1 mouse cellular context compared by ENCODE assay signal in the genomic region with DNA sequence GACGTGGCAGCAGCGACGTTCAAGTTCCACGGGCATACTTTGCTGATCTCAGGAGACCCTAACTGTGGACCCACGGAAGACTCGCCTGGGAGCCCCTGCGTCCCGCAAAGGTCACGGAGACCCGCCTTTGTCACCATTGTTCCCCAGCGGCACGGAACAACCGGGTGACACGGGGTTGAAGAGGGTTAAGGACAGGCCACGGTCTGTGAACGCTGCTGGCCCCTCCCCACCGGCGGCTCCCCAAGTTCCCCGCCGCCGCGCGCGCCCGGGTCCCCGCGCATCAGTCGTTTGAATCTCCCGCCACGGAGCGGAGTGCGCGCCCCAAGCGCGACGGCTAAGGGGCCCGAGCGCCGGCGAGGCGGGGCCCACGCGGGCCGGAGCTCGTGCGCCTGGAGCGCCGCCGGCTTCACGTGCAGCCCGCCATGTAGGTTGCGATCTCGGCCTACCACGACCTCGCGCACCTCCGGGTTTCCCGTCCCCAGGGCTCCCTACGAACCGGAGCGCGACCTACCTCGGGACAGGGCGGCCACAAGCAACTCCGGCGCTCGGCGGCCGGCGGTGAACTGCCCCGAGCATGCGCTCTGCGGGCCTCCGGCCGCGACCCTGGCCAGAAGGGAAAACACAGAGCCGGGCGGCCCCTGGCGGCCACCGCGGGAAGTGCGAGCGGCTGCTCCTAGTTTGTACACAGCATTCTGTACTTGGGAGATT.
TF ChIP-seq lines count a peak whose summit lies in the region.

No protein-coding gene starts in this region.

TF ChIP-seq in CH12.LX, 34 proteins besides CTCF, POLR2A, EP300 and RAD21:
- TF ChIP-seq ZMIZ1 (IDR thresholded peaks at IDR 0.05; ENCODE audit: low read depth, low read length): peak; percentile 80
- TF ChIP-seq MYC (IDR thresholded peaks at IDR 0.05; ENCODE audit: low read depth, low read length): peak; percentile 60; the same call in 1 of the 2 replicates
- no peak for TF ChIP-seq USF2 (conservative IDR thresholded peaks at IDR 0.05; ENCODE audit: low read depth, low read length)
- TF ChIP-seq NRF1 (IDR thresholded peaks at IDR 0.05; ENCODE audit: low read depth, low read length): peak; percentile 98
- peak; percentile 45; the same call in 1 of the 2 replicates for TF ChIP-seq ZC3H11A (IDR thresholded peaks at IDR 0.05; ENCODE audit: low read depth, low read length)
- TF ChIP-seq USF1 (IDR thresholded peaks at IDR 0.05; ENCODE audit: low read depth, low read length): no peak
- TF ChIP-seq TCF12 (IDR thresholded peaks at IDR 0.05; ENCODE audit: low read depth, low read length): peak; percentile 81
- no peak for TF ChIP-seq ZKSCAN1 (IDR thresholded peaks at IDR 0.05; ENCODE audit: borderline replicate concordance, low read depth, low read length)
- peak; percentile 69; the same call in 1 of the 2 replicates for TF ChIP-seq UBTF (IDR thresholded peaks at IDR 0.05; ENCODE audit: low read depth, low read length)
- no peak for TF ChIP-seq ETS1 (conservative IDR thresholded peaks at IDR 0.05; ENCODE audit: low read depth, low read length)
- TF ChIP-seq JUND (conservative IDR thresholded peaks at IDR 0.05; ENCODE audit: low read depth, low read length): no peak
- TF ChIP-seq MEF2A (IDR thresholded peaks at IDR 0.05; ENCODE audit: borderline replicate concordance, low read depth, low read length): peak; percentile 72; the same call in 1 of the 2 replicates
- no peak for TF ChIP-seq GABPA (IDR thresholded peaks at IDR 0.05; ENCODE audit: insufficient replicate concordance, low read depth, low read length)
- TF ChIP-seq ZNF384 (IDR thresholded peaks at IDR 0.05; ENCODE audit: low read depth, low read length): peak; percentile 46
- TF ChIP-seq E2F4 (IDR thresholded peaks at IDR 0.05; ENCODE audit: insufficient replicate concordance, low read depth, low read length): 0 out of 2 replicates have a peak, but pooled peaks have one; percentile 40
- peak; percentile 81 for TF ChIP-seq POLR2AphosphoS2 (IDR thresholded peaks at IDR 0.05; ENCODE audit: low read depth, low read length)
- no peak for TF ChIP-seq JUN (IDR thresholded peaks at IDR 0.05; ENCODE audit: insufficient read depth, low read depth, low read length)
- peak; percentile 78; the same call in 1 of the 2 replicates for TF ChIP-seq MAX (IDR thresholded peaks at IDR 0.05; ENCODE audit: low read length)
- TF ChIP-seq NELFE (IDR thresholded peaks at IDR 0.05; ENCODE audit: low read depth, low read length): peak; percentile 96
- TF ChIP-seq IRF4 (IDR thresholded peaks at IDR 0.05; ENCODE audit: low read depth, low read length): peak; percentile 43; the same call in 1 of the 2 replicates
- 0 out of 2 replicates have a peak, but pooled peaks have one; percentile 39 for TF ChIP-seq KAT2A (IDR thresholded peaks at IDR 0.05; ENCODE audit: insufficient replicate concordance, low read length)
- peak; percentile 47 for TF ChIP-seq ELF1 (IDR thresholded peaks at IDR 0.05; ENCODE audit: low read depth, low read length)
- TF ChIP-seq MXI1 (IDR thresholded peaks at IDR 0.05; ENCODE audit: low read depth, low read length): no peak; the same call in none of the 2 replicates
- peak; percentile 77 for TF ChIP-seq SIN3A (IDR thresholded peaks at IDR 0.05; ENCODE audit: low read length)
- TF ChIP-seq PAX5 (IDR thresholded peaks at IDR 0.05; ENCODE audit: low read length): no peak
- no peak for TF ChIP-seq MAZ (IDR thresholded peaks at IDR 0.05; ENCODE audit: low read depth, low read length)
- TF ChIP-seq RCOR1 (conservative IDR thresholded peaks at IDR 0.05; ENCODE audit: low read depth, low read length): no peak
- TF ChIP-seq TBP (conservative IDR thresholded peaks at IDR 0.05; ENCODE audit: low read depth, low read length): no peak
- peak; percentile 12; the same call in 1 of the 2 replicates for TF ChIP-seq CHD2 (IDR thresholded peaks at IDR 0.05; ENCODE audit: low read length)
- peak; percentile 77 for TF ChIP-seq SMC3 (IDR thresholded peaks at IDR 0.05; ENCODE audit: low read depth, low read length)
- TF ChIP-seq HCFC1 (IDR thresholded peaks at IDR 0.05; ENCODE audit: low read depth, low read length): peak; percentile 66
- no peak for TF ChIP-seq CHD1 (IDR thresholded peaks at IDR 0.05; ENCODE audit: low read depth, low read length)
- peak; percentile 68 for TF ChIP-seq BHLHE40 (IDR thresholded peaks at IDR 0.05; ENCODE audit: low read depth, low read length)
TF ChIP-seq in CH12.LX: peak in this region for 20.
